Mouse (Mus musculus): ENCODE results near the gene Tgm4.

The Tgm4 gene

DNA sequence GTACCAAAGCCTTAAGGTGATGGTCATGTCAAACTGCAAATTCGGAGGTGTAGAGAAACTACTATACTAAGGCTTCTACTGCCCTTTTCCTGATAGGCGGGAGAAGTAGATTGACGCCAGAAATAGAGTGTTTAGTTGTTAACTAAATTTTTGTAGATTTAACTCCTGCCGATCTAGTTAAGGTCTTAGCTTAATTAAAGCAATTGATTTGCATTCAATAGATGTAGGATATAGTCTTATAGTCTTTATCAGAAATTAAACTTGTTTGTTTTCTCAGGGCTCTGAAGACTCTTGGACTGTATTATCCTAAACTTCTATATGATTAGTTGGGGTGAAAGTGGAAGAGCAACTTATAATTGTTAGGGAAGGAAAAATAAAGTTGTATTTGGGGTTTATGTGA is 72.7 kb downstream of the Tgm4 start:
- no peak for DNase-seq

DNA sequence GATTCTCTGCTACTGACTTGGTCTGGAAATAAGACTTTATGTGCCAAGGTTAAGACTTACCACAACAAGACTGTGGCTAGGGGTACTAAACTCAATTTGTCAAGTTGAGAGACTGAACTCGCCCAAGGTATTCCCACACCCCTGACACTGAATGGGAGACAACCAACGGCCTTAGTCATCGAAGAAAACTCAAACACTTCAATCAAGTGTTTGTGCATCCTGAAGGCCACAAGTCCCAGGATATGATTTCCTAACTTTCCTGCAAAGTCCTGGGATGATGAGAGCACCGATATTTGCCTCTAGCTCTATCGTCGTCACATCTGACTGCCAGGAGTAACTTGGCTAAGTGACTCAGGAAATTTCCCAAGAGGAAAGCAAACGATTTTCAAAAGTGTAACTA is 74.7 kb downstream of the Tgm4 start:
- no peak for DNase-seq

DNA sequence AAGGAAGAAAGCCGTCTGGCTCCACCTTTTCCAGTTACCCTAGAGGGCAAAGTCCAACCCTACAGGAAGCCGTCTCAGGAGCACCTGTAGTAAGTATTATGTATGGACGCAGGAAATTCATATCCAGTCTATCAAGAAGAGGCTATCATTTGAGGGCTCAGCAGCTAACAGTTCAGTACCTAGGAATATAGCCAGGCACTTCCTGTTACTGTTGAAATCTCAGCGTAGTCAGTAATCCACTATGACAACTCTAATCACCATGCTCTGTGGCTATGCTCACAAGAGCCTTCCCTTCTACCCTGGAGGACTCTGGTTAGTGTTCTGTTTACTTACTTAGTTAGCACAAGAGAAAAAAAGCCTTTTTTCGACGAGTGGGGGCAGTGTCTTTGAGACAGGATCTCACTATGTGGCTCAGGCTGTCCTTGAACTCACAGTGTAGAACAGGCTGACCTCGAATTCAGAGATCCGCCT is 77.3 kb downstream of the Tgm4 start:
- DNase-seq: no peak

GRCm38 (mm10) chr9:123112805-123113521 is 78.4 kb downstream of the Tgm4 start, which contains the start of the genes Zdhhc3 and Exosc7:
Zdhhc3 (minus strand) TSS chr9:123113205.
Exosc7 (plus strand) TSS chr9:123113215.
- DNase-seq: peak; percentile 81 to 96

GRCm38 (mm10) chr9:123113931-123114330 is 79.4 kb downstream of the Tgm4 start:
- DNase-seq: peak in 1 of 2 experiments; percentile 10

GRCm38 (mm10) chr9:123115566-123115965 is 81.0 kb downstream of the Tgm4 start:
- DNase-seq: no peak
